In genomic region chr3:138452169-138452568, GRCm38 (mm10) we compare ENCODE assay signal across 30 mouse cellular contexts. TPM values are rescaled to one million over a fixed set of nuclear protein-coding genes. Genes with fewer than 3 reads are reported as not detected.
DNase-seq lines count a peak whose midpoint lies in the region; ATAC-seq and TF ChIP-seq lines count a peak whose summit lies in the region.
"Had no signal": no experiment of that assay in that cellular context is flagged by ENCODE, and none has a peak within 500 bp of the region (broad histone marks: within the 10 kb centered on the region; RNA-seq: fewer than 3 reads in every experiment).

No protein-coding gene starts in this region.

- no peaks in the 10 kb centered on the region for H3K27me3 ChIP-seq in hindbrain, embryonic 12.5 days
- no peaks in the 10 kb centered on the region for H3K27me3 ChIP-seq in hindbrain, embryonic 13.5 days
- H3K27me3 ChIP-seq in midbrain, embryonic 14.5 days (ENCODE audit: control insufficient read depth, insufficient read depth, low read length) = no peaks in the 10 kb centered on the region
- H3K27me3 ChIP-seq in midbrain, embryonic 10.5 days (ENCODE audit: low read depth, poor library complexity, severe bottlenecking) = no peaks in the 10 kb centered on the region
- no peaks in the 10 kb centered on the region for H3K27me3 ChIP-seq in liver, embryonic 15.5 days
- no peaks in the 10 kb centered on the region for H3K27me3 ChIP-seq in stomach, postnatal 0 days (ENCODE audit: control insufficient read depth, insufficient read depth, low read length)
- H3K27me3 ChIP-seq: forebrain, embryonic 15.5 days; stomach, embryonic 15.5 days had no signal

- no peaks in the 10 kb centered on the region for H3K4me1 ChIP-seq in hindbrain, embryonic 12.5 days
- no peaks in the 10 kb centered on the region for H3K4me1 ChIP-seq in hindbrain, embryonic 13.5 days (replicated peaks)
- no peaks in the 10 kb centered on the region for H3K4me1 ChIP-seq in midbrain, embryonic 14.5 days (ENCODE audit: control insufficient read depth, insufficient read depth, low read length)
- H3K4me1 ChIP-seq in midbrain, embryonic 10.5 days = no peaks in the 10 kb centered on the region
- H3K4me1 ChIP-seq in liver, embryonic 15.5 days (replicated peaks) = peaks cover 5% of the 10 kb centered on the region; the same call in 1 of the 2 replicates
- no peaks in the 10 kb centered on the region for H3K4me1 ChIP-seq in stomach, postnatal 0 days (replicated peaks; ENCODE audit: control insufficient read depth, insufficient read depth)
- H3K4me1 ChIP-seq: forebrain, embryonic 15.5 days; stomach, embryonic 15.5 days had no signal

- H3K9me3 ChIP-seq in hindbrain, embryonic 12.5 days (replicated peaks) = no peaks in the 10 kb centered on the region
- no peaks in the 10 kb centered on the region for H3K9me3 ChIP-seq in hindbrain, embryonic 13.5 days
- no peaks in the 10 kb centered on the region for H3K9me3 ChIP-seq in midbrain, embryonic 14.5 days (ENCODE audit: control insufficient read depth, low read length)
- H3K9me3 ChIP-seq in midbrain, embryonic 10.5 days (replicated peaks) = no peaks in the 10 kb centered on the region
- no peaks in the 10 kb centered on the region for H3K9me3 ChIP-seq in liver, embryonic 15.5 days (replicated peaks)
- H3K9me3 ChIP-seq in stomach, postnatal 0 days (ENCODE audit: control insufficient read depth, low read length) = no peaks in the 10 kb centered on the region
- H3K9me3 ChIP-seq: forebrain, embryonic 15.5 days; hindbrain, embryonic 10.5 days; stomach, embryonic 15.5 days had no signal

- DNase-seq in midbrain, embryonic 14.5 days = no peak
- no peak for DNase-seq in midbrain, embryonic 10.5 days (ENCODE audit: low spot score)
- no peak for DNase-seq in stomach, postnatal 0 days (ENCODE audit: low spot score)
- no peak for DNase-seq in cerebellum, adult 8-10 months
- DNase-seq: adrenal gland, postnatal 25 days; B cell, adult 2 months; cerebellum, adult 18-20 months; cerebellum, postnatal 14 days; heart, adult 2 months; heart, postnatal 14 days; kidney, adult 9 months; kidney, postnatal 10 days; layer of hippocampus, postnatal 36 days; lung, postnatal 36 days; retina, postnatal 1 day; right cerebral cortex, postnatal 25 days; thymus, postnatal 14 days had no signal

- no peak overlapping the region for H3K4me2 ChIP-seq in hindbrain, embryonic 12.5 days (replicated peaks)
- H3K4me2 ChIP-seq in hindbrain, embryonic 13.5 days = no peak overlapping the region
- H3K4me2 ChIP-seq in midbrain, embryonic 14.5 days (ENCODE audit: low read length) = no peak overlapping the region
- no peak overlapping the region for H3K4me2 ChIP-seq in liver, embryonic 15.5 days
- H3K4me2 ChIP-seq in stomach, postnatal 0 days (replicated peaks; ENCODE audit: low read depth) = no peak overlapping the region
- H3K4me2 ChIP-seq: forebrain, embryonic 15.5 days; stomach, embryonic 15.5 days had no signal

- H3K27ac ChIP-seq in hindbrain, embryonic 12.5 days = no peak overlapping the region
- no peak overlapping the region for H3K27ac ChIP-seq in hindbrain, embryonic 13.5 days
- no peak overlapping the region for H3K27ac ChIP-seq in midbrain, embryonic 14.5 days (replicated peaks; ENCODE audit: low read depth, low read length)
- no peak overlapping the region for H3K27ac ChIP-seq in midbrain, embryonic 10.5 days (replicated peaks)
- no peak overlapping the region for H3K27ac ChIP-seq in liver, embryonic 15.5 days (replicated peaks)
- no peak overlapping the region for H3K27ac ChIP-seq in stomach, postnatal 0 days (replicated peaks)
- H3K27ac ChIP-seq: forebrain, embryonic 15.5 days; heart, adult 2 months; hindbrain, embryonic 10.5 days; stomach, embryonic 15.5 days had no signal

- no peak overlapping the region for H3K4me3 ChIP-seq in hindbrain, embryonic 12.5 days
- no peak overlapping the region for H3K4me3 ChIP-seq in hindbrain, embryonic 13.5 days
- H3K4me3 ChIP-seq in midbrain, embryonic 14.5 days (replicated peaks; ENCODE audit: low read depth, low read length) = no peak overlapping the region
- H3K4me3 ChIP-seq in midbrain, embryonic 10.5 days = no peak overlapping the region
- H3K4me3 ChIP-seq in liver, embryonic 15.5 days (replicated peaks) = no peak overlapping the region
- no peak overlapping the region for H3K4me3 ChIP-seq in stomach, postnatal 0 days (ENCODE audit: low read depth, low read length)
- H3K4me3 ChIP-seq: forebrain, embryonic 15.5 days; heart, adult 2 months; hindbrain, embryonic 10.5 days; stomach, embryonic 15.5 days had no signal

- no peak for TF ChIP-seq EP300 in stomach, postnatal 0 days (optimal IDR thresholded peaks at IDR 0.05)

- TF ChIP-seq CTCF in stomach, postnatal 0 days (IDR thresholded peaks at IDR 0.05; ENCODE audit: low read depth) = no peak

- no peak overlapping the region for H3K9ac ChIP-seq in hindbrain, embryonic 12.5 days
- no peak overlapping the region for H3K9ac ChIP-seq in hindbrain, embryonic 13.5 days
- H3K9ac ChIP-seq in midbrain, embryonic 14.5 days (replicated peaks; ENCODE audit: low read length) = no peak overlapping the region
- no peak overlapping the region for H3K9ac ChIP-seq in liver, embryonic 15.5 days
- no peak overlapping the region for H3K9ac ChIP-seq in stomach, postnatal 0 days (ENCODE audit: low read length)
- H3K9ac ChIP-seq: forebrain, embryonic 15.5 days; stomach, embryonic 15.5 days had no signal

- WGBS in hindbrain, embryonic 12.5 days = 82% methylated on average over 10 of the region's 10 CpGs
- whole genome bisulfite sequencing in hindbrain, embryonic 13.5 days = 85% methylated on average over 10 of the region's 10 CpGs
- WGBS in midbrain, embryonic 14.5 days = 92% methylated on average over 10 of the region's 10 CpGs
- 90% methylated on average over 10 of the region's 10 CpGs for WGBS in midbrain, embryonic 10.5 days
- 77% methylated on average over 10 of the region's 10 CpGs for WGBS in liver, embryonic 15.5 days (ENCODE audit: insufficient replicate concordance)
- 83% methylated on average over 10 of the region's 10 CpGs for WGBS in stomach, postnatal 0 days

- ATAC-seq in hindbrain, embryonic 12.5 days (ENCODE audit: low FRiP score) = peak; percentile 45; the same call in 1 of the 2 replicates
- ATAC-seq in hindbrain, embryonic 13.5 days (ENCODE audit: low FRiP score) = no peak
- ATAC-seq in midbrain, embryonic 14.5 days (ENCODE audit: low FRiP score, low TSS enrichment) = 0 out of 2 replicates have a peak, but pooled peaks have one; percentile 38
- ATAC-seq in liver, embryonic 15.5 days (ENCODE audit: insufficient read depth) = peak; percentile 19; the same call in 1 of the 2 replicates
- peak; percentile 18; the same call in 1 of the 2 replicates for ATAC-seq in stomach, postnatal 0 days (ENCODE audit: low FRiP score, low TSS enrichment)
- ATAC-seq: forebrain, embryonic 15.5 days; intestine, postnatal 0 days had no signal

- H3K36me3 ChIP-seq in hindbrain, embryonic 12.5 days = peaks cover 90% of the 10 kb centered on the region
- peaks cover 88% of the 10 kb centered on the region for H3K36me3 ChIP-seq in hindbrain, embryonic 13.5 days
- peaks cover 90% of the 10 kb centered on the region for H3K36me3 ChIP-seq in midbrain, embryonic 14.5 days (ENCODE audit: control insufficient read depth, insufficient read depth, low read length)
- H3K36me3 ChIP-seq in midbrain, embryonic 10.5 days = peaks cover 98% of the 10 kb centered on the region
- H3K36me3 ChIP-seq in liver, embryonic 15.5 days (replicated peaks) = peaks cover 81% of the 10 kb centered on the region
- peaks cover 15% of the 10 kb centered on the region for H3K36me3 ChIP-seq in stomach, postnatal 0 days (ENCODE audit: control insufficient read depth, insufficient read depth, low read length)

RNA-seq across cellular contexts. Expression of gene Adh5, which starts 9.3 kb away (rescaled TPM):
- 217 and 224 TPM in 2 replicates for polyA plus RNA-seq in hindbrain, embryonic 12.5 days (2016; fragmentation: Nextera tagmentation; extraction: Ambion mirVana)
- 230 TPM in 2 replicates for polyA plus RNA-seq in hindbrain, embryonic 13.5 days (2015; fragmentation: Nextera tagmentation; extraction: Ambion mirVana)
- polyA plus RNA-seq in midbrain, embryonic 14.5 days (2014; fragmentation: Nextera tagmentation; extraction: Ambion mirVana) = 220 and 238 TPM in 2 replicates
- 266 and 280 TPM in 2 replicates for polyA plus RNA-seq in midbrain, embryonic 10.5 days (2016; fragmentation: Nextera tagmentation; extraction: Ambion mirVana)
- polyA plus RNA-seq in liver, embryonic 15.5 days (2015; fragmentation: Nextera tagmentation; extraction: Ambion mirVana) = 119 and 142 TPM in 2 replicates
- 99.8 and 104 TPM in 2 replicates for polyA plus RNA-seq in stomach, postnatal 0 days (2015; fragmentation: Nextera tagmentation; extraction: Ambion mirVana)

RNA-seq across cellular contexts. Expression of gene Adh4, which starts 36.9 kb away (rescaled TPM):
- polyA plus RNA-seq in hindbrain, embryonic 12.5 days (2016; fragmentation: Nextera tagmentation; extraction: Ambion mirVana) = not detected in 2 replicates
- not detected in 2 replicates for polyA plus RNA-seq in hindbrain, embryonic 13.5 days (2015; fragmentation: Nextera tagmentation; extraction: Ambion mirVana)
- polyA plus RNA-seq in midbrain, embryonic 14.5 days (2014; fragmentation: Nextera tagmentation; extraction: Ambion mirVana) = not detected in 2 replicates
- not detected in 2 replicates for polyA plus RNA-seq in midbrain, embryonic 10.5 days (2016; fragmentation: Nextera tagmentation; extraction: Ambion mirVana)
- 0.12 TPM in 1 of 2 replicates, not detected in the other for polyA plus RNA-seq in liver, embryonic 15.5 days (2015; fragmentation: Nextera tagmentation; extraction: Ambion mirVana)
- not detected in 2 replicates for polyA plus RNA-seq in stomach, postnatal 0 days (2015; fragmentation: Nextera tagmentation; extraction: Ambion mirVana)
- polyA plus RNA-seq: cortical plate, adult 2 months; forebrain, embryonic 15.5 days; heart, adult 2 months; heart, embryonic 14.5 days; hindbrain, embryonic 10.5 days; limb, embryonic 11.5 days; lung, embryonic 16.5 days; neural tube, embryonic 14.5 days; stomach, embryonic 15.5 days; urinary bladder, adult 2 months had no signal

RNA-seq across cellular contexts. Expression of gene Metap1, which starts 37.1 kb away (rescaled TPM):
- polyA plus RNA-seq in hindbrain, embryonic 12.5 days (2016; fragmentation: Nextera tagmentation; extraction: Ambion mirVana) = 46.4 and 47.5 TPM in 2 replicates
- 47.7 and 49.9 TPM in 2 replicates for polyA plus RNA-seq in hindbrain, embryonic 13.5 days (2015; fragmentation: Nextera tagmentation; extraction: Ambion mirVana)
- 48.2 and 60.3 TPM in 2 replicates for polyA plus RNA-seq in midbrain, embryonic 14.5 days (2014; fragmentation: Nextera tagmentation; extraction: Ambion mirVana)
- polyA plus RNA-seq in midbrain, embryonic 10.5 days (2016; fragmentation: Nextera tagmentation; extraction: Ambion mirVana) = 47.9 and 48.0 TPM in 2 replicates
- 20.8 and 22.1 TPM in 2 replicates for polyA plus RNA-seq in liver, embryonic 15.5 days (2015; fragmentation: Nextera tagmentation; extraction: Ambion mirVana)
- 33.9 and 34.1 TPM in 2 replicates for polyA plus RNA-seq in stomach, postnatal 0 days (2015; fragmentation: Nextera tagmentation; extraction: Ambion mirVana)
